Mouse (Mus musculus) heart, postnatal 0 days (tissue): ENCODE data around the gene Pak6.

ENCODE experiments used
- CTCF ChIP-seq: IDR thresholded peaks from 2 replicates; pipeline ENCODE4 v1.5.1; 2016; ENCODE audit warnings: antibody characterized with exemption, control low read depth, low read depth
- EP300 ChIP-seq: IDR thresholded peaks from 2 replicates; pipeline ENCODE4 v1.6.1; 2016; ENCODE audit warnings: antibody characterized with exemption, low read depth

GRCm38 (mm10) chr2:118686693-118687092 is 23.6 kb downstream of the Pak6 start:
- TF ChIP-seq CTCF (no peak), EP300 (no peak)
